Mouse (Mus musculus): Measurements from ENCODE around the gene Fer. TPM values are rescaled to one million over a fixed set of nuclear protein-coding genes. Genes with fewer than 3 reads are reported as not detected.

The Fer gene
- polyA plus RNA-seq (2015; fragmentation: Nextera tagmentation; extraction: Ambion mirVana), result 34.6 and 38.3 TPM in 2 replicates

- Histone ChIP-seq H3K4me2 (peak within 1 kb of the TSS; percentile 83), H3K9me3 (no peaks in the 10 kb centered on the region), H3K4me3 (peak within 1 kb of the TSS; percentile 97), H3K4me1 (peaks cover 15% of the 10 kb centered on the region), H3K36me3 (replicated peaks) (no peaks in the 10 kb centered on the region), H3K9ac (peak within 1 kb of the TSS; percentile 94), H3K27ac (peak within 1 kb of the TSS; percentile 94), H3K27me3 (replicated peaks) (no peaks in the 10 kb centered on the region)
- under 1% methylated on average over 41 of the region's 41 CpGs for WGBS
- ATAC-seq (replicated peaks), result peak; percentile 60; the same call in 1 of the 2 replicates
Observed at GRCm38 (mm10) chr17:63863012-63863630, at the start of gene Fer. TSS of gene Fer (plus strand) at chr17:63863062.

GRCm38 (mm10) chr17:63813552-63813951 lies 49.3 kb upstream of the Fer start:
- H3K9ac ChIP-seq, result no peak overlapping the region
- no peaks in the 10 kb centered on the region for H3K36me3 ChIP-seq (replicated peaks)
- peaks cover 8% of the 10 kb centered on the region; the same call in 1 of the 2 replicates for H3K4me1 ChIP-seq
- no peaks in the 10 kb centered on the region for H3K9me3 ChIP-seq
- ATAC-seq (replicated peaks), result no peak
- H3K4me2 ChIP-seq, result no peak overlapping the region
- H3K27me3 ChIP-seq (replicated peaks), result no peaks in the 10 kb centered on the region
- no peak overlapping the region for H3K27ac ChIP-seq
- WGBS, result 83% methylated on average over 6 of the region's 6 CpGs
- no peak overlapping the region for H3K4me3 ChIP-seq

GRCm38 (mm10) chr17:63818444-63819027 lies 44.3 kb upstream of the Fer start:
- no peak for ATAC-seq (replicated peaks)
- Histone ChIP-seq H3K4me2 (no peak overlapping the region), H3K4me3 (no peak overlapping the region), H3K4me1 (no peaks in the 10 kb centered on the region), H3K27me3 (replicated peaks) (no peaks in the 10 kb centered on the region), H3K36me3 (replicated peaks) (no peaks in the 10 kb centered on the region), H3K27ac (no peak overlapping the region), H3K9me3 (no peaks in the 10 kb centered on the region), H3K9ac (no peak overlapping the region)
- 92% methylated on average over 10 of the region's 10 CpGs for WGBS

GRCm38 (mm10) chr17:63824141-63824540 lies 38.7 kb upstream of the Fer start:
- Histone ChIP-seq H3K4me1 (no peaks in the 10 kb centered on the region), H3K9ac (no peak overlapping the region), H3K36me3 (replicated peaks) (no peaks in the 10 kb centered on the region), H3K27ac (no peak overlapping the region), H3K27me3 (replicated peaks) (no peaks in the 10 kb centered on the region), H3K4me3 (no peak overlapping the region), H3K9me3 (no peaks in the 10 kb centered on the region), H3K4me2 (no peak overlapping the region)
- WGBS, result 95% methylated on average over 4 of the region's 4 CpGs
- ATAC-seq (replicated peaks), result no peak

GRCm38 (mm10) chr17:63826196-63826595 lies 36.7 kb upstream of the Fer start:
- ATAC-seq (replicated peaks), result no peak
- H3K36me3 ChIP-seq (replicated peaks), result no peaks in the 10 kb centered on the region
- WGBS, result 87% methylated on average over 8 of the region's 8 CpGs
- H3K4me2 ChIP-seq, result no peak overlapping the region
- no peaks in the 10 kb centered on the region for H3K9me3 ChIP-seq
- H3K4me1 ChIP-seq, result no peaks in the 10 kb centered on the region
- H3K27ac ChIP-seq, result no peak overlapping the region
- no peak overlapping the region for H3K9ac ChIP-seq
- H3K4me3 ChIP-seq, result no peak overlapping the region
- H3K27me3 ChIP-seq (replicated peaks), result no peaks in the 10 kb centered on the region

GRCm38 (mm10) chr17:63826767-63827166 lies 36.1 kb upstream of the Fer start:
- H3K4me3 ChIP-seq, result no peak overlapping the region
- WGBS, result 90% methylated on average over 7 of the region's 7 CpGs
- no peaks in the 10 kb centered on the region for H3K27me3 ChIP-seq (replicated peaks)
- no peaks in the 10 kb centered on the region for H3K36me3 ChIP-seq (replicated peaks)
- no peak overlapping the region for H3K9ac ChIP-seq
- H3K4me2 ChIP-seq, result no peak overlapping the region
- no peak for ATAC-seq (replicated peaks)
- H3K27ac ChIP-seq, result no peak overlapping the region
- no peaks in the 10 kb centered on the region for H3K9me3 ChIP-seq
- H3K4me1 ChIP-seq, result no peaks in the 10 kb centered on the region

- H3K4me1 ChIP-seq, result 0 out of 2 replicates have a peak, but pooled peaks cover 3% of the 10 kb centered on the region
- H3K9ac ChIP-seq, result no peak overlapping the region
- no peaks in the 10 kb centered on the region for H3K9me3 ChIP-seq
- H3K27me3 ChIP-seq (replicated peaks), result no peaks in the 10 kb centered on the region
- WGBS, result 64% methylated on average over 5 of the region's 5 CpGs
- no peak overlapping the region for H3K4me2 ChIP-seq
- no peak for ATAC-seq (replicated peaks)
- H3K36me3 ChIP-seq (replicated peaks), result no peaks in the 10 kb centered on the region
- no peak overlapping the region for H3K27ac ChIP-seq
- H3K4me3 ChIP-seq, result no peak overlapping the region
Observed at GRCm38 (mm10) chr17:63828561-63829332, 34.1 kb upstream of the Fer start.

GRCm38 (mm10) chr17:63831550-63831949 lies 31.3 kb upstream of the Fer start:
- H3K4me1 ChIP-seq, result 0 out of 2 replicates have a peak, but pooled peaks cover 3% of the 10 kb centered on the region
- H3K27ac ChIP-seq, result no peak overlapping the region
- H3K4me2 ChIP-seq, result no peak overlapping the region
- H3K4me3 ChIP-seq, result no peak overlapping the region
- no peak overlapping the region for H3K9ac ChIP-seq
- no peaks in the 10 kb centered on the region for H3K27me3 ChIP-seq (replicated peaks)
- ATAC-seq (replicated peaks), result no peak
- WGBS, result 50% methylated on average over 4 of the region's 4 CpGs
- no peaks in the 10 kb centered on the region for H3K9me3 ChIP-seq
- H3K36me3 ChIP-seq (replicated peaks), result no peaks in the 10 kb centered on the region

GRCm38 (mm10) chr17:63836223-63836622 lies 26.6 kb upstream of the Fer start:
- no peak overlapping the region for H3K27ac ChIP-seq

GRCm38 (mm10) chr17:63836641-63837040 lies 26.2 kb upstream of the Fer start:
- 65% methylated on average over 8 of the region's 8 CpGs for WGBS
- H3K27me3 ChIP-seq (replicated peaks), result no peaks in the 10 kb centered on the region
- H3K9ac ChIP-seq, result no peak overlapping the region
- H3K27ac ChIP-seq, result no peak overlapping the region
- H3K9me3 ChIP-seq, result no peaks in the 10 kb centered on the region
- H3K36me3 ChIP-seq (replicated peaks), result no peaks in the 10 kb centered on the region
- H3K4me3 ChIP-seq, result no peak overlapping the region
- ATAC-seq (replicated peaks), result no peak
- H3K4me2 ChIP-seq, result no peak overlapping the region
- H3K4me1 ChIP-seq, result 0 out of 2 replicates have a peak, but pooled peaks cover 3% of the 10 kb centered on the region

More at GRCm38 (mm10) chr17:63836223-63836622, 26.6 kb upstream of the Fer start:
- H3K9me3 ChIP-seq, result no peaks in the 10 kb centered on the region
- H3K36me3 ChIP-seq (replicated peaks), result no peaks in the 10 kb centered on the region
- H3K9ac ChIP-seq, result no peak overlapping the region
- H3K4me1 ChIP-seq, result 0 out of 2 replicates have a peak, but pooled peaks cover 3% of the 10 kb centered on the region
- WGBS, result 73% methylated on average over 2 of the region's 2 CpGs
- ATAC-seq (replicated peaks), result no peak
- no peak overlapping the region for H3K4me2 ChIP-seq
- H3K27me3 ChIP-seq (replicated peaks), result no peaks in the 10 kb centered on the region
- H3K4me3 ChIP-seq, result no peak overlapping the region

- no peaks in the 10 kb centered on the region for H3K36me3 ChIP-seq (replicated peaks)
- H3K9me3 ChIP-seq, result no peaks in the 10 kb centered on the region
- H3K27me3 ChIP-seq (replicated peaks), result no peaks in the 10 kb centered on the region
- no peak for ATAC-seq (replicated peaks)
- no peaks in the 10 kb centered on the region for H3K4me1 ChIP-seq
- 89% methylated on average over 8 of the region's 8 CpGs for WGBS
- H3K9ac ChIP-seq, result no peak overlapping the region
- no peak overlapping the region for H3K4me2 ChIP-seq
- no peak overlapping the region for H3K27ac ChIP-seq
- no peak overlapping the region for H3K4me3 ChIP-seq
Observed at GRCm38 (mm10) chr17:63838144-63838543, 24.7 kb upstream of the Fer start.

- Histone ChIP-seq H3K4me1 (no peaks in the 10 kb centered on the region), H3K9ac (no peak overlapping the region), H3K9me3 (no peaks in the 10 kb centered on the region), H3K4me3 (no peak overlapping the region), H3K27me3 (replicated peaks) (no peaks in the 10 kb centered on the region), H3K4me2 (no peak overlapping the region), H3K36me3 (replicated peaks) (no peaks in the 10 kb centered on the region), H3K27ac (no peak overlapping the region)
- 87% methylated on average over 3 of the region's 3 CpGs for WGBS
- ATAC-seq (replicated peaks), result no peak
Observed at GRCm38 (mm10) chr17:63839636-63840269, 23.1 kb upstream of the Fer start.
